Mouse (Mus musculus) kidney, adult 9 months (tissue): ENCODE data around the gene Ddit4.
A peak's percentile ranks its signal among the peaks of the same experiment; 100 is the strongest.

Source experiments
- DNase-seq: peaks from one replicate; pipeline ENCODE4 v3.0.0; 2022

The Ddit4 gene

GRCm38 (mm10) chr10:59971813-59972212 lies 20.2 kb upstream of the Ddit4 start:
- no peak for DNase-seq

DNA sequence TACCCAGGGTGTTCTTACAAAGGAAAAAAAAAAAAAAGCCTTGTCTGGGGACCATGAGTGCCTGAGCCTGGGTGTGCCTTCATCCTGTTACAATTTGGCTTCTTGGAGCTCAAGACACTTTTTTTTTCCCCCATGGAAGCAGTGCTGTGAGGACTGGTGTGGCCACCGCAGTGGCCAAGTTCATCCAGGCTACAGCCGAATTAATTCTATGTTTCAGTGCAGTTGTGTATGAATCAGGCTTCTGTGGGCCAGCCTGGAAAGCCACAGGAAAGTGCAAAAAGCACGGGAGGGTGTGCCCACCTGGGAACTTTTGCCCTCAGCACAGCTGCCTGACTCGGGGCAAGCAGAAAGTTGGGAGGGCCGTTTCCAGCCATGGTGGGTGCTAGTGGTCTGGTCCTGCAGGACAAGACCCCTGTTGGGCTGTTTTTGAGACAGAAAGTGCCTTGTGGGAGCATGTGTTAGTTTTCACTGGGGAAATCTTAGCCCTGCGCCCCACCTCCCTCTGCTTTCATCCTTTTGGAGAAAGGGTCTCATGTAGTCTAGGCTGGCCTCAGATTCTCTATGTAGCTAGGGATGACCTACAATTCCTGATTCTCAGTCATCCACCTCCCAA lies 18.9 kb upstream of the Ddit4 start:
- no peak for DNase-seq

GRCm38 (mm10) chr10:59969821-59970449 lies 18.3 kb upstream of the Ddit4 start:
- DNase-seq = peak; percentile 80

DNA sequence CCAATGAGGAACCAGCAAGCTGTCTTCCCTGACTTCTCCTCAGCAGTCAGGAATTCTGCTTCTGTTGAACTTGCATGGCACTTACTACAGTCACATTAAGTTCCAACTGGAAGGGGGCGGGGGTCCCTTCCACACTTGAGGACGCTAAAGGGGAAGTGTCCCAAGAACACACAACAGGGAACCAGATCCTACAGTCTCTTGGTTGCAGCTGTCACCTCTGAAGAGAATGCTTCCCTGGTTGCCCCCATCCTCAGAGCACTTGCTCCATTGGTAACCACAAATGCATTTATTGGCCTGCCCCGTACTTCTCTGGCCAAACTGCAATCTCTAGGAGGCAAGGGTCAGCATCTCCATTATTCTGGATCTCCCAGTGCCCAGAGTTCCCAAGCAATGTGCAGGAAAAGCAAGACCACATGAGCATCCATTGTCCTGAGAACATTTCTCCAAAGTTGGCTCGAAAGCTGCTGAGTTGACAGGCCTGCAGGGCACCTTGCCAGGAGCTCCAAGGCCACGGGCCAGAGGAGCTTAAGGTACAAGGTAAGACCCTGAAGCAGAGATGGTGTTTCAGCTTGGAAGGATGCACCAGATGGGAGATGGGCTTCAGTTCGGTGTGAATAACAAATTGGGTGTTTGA lies 15.8 kb upstream of the Ddit4 start:
- DNase-seq = peak; percentile 87

- DNase-seq = no peak
These were observed 15.1 kb upstream of the Ddit4 start for GRCm38 (mm10) chr10:59966743-59967142.

GRCm38 (mm10) chr10:59965788-59966187 lies 14.2 kb upstream of the Ddit4 start:
- DNase-seq = no peak

GRCm38 (mm10) chr10:59965362-59965695 lies 13.7 kb upstream of the Ddit4 start:
- no peak for DNase-seq

- no peak for DNase-seq
These were observed 13.1 kb upstream of the Ddit4 start for GRCm38 (mm10) chr10:59964504-59965361.

- no peak for DNase-seq
These were observed 12.0 kb upstream of the Ddit4 start for GRCm38 (mm10) chr10:59963609-59964008.

GRCm38 (mm10) chr10:59959517-59959916 lies 7.9 kb upstream of the Ddit4 start:
- DNase-seq = no peak

DNA sequence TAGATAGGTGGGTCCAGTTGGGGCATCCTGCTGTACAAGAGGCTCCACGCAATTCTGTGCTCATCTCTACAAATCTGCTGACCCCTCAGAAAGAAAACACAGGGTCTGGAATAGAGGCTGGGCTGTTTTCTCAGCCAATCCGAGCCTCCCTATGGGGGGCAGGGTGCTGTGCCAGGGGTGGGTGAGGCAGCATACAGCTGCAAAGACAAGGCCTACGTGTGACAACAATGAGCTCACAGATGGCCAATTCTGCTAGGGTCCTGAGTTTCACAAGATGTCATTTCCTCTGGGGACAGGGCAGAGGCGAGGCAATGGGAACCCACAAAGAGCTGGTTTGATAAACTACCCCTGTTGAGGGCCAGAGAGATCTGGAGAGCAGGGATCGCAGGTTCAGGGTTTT lies 6.8 kb upstream of the Ddit4 start:
- DNase-seq = no peak

DNA sequence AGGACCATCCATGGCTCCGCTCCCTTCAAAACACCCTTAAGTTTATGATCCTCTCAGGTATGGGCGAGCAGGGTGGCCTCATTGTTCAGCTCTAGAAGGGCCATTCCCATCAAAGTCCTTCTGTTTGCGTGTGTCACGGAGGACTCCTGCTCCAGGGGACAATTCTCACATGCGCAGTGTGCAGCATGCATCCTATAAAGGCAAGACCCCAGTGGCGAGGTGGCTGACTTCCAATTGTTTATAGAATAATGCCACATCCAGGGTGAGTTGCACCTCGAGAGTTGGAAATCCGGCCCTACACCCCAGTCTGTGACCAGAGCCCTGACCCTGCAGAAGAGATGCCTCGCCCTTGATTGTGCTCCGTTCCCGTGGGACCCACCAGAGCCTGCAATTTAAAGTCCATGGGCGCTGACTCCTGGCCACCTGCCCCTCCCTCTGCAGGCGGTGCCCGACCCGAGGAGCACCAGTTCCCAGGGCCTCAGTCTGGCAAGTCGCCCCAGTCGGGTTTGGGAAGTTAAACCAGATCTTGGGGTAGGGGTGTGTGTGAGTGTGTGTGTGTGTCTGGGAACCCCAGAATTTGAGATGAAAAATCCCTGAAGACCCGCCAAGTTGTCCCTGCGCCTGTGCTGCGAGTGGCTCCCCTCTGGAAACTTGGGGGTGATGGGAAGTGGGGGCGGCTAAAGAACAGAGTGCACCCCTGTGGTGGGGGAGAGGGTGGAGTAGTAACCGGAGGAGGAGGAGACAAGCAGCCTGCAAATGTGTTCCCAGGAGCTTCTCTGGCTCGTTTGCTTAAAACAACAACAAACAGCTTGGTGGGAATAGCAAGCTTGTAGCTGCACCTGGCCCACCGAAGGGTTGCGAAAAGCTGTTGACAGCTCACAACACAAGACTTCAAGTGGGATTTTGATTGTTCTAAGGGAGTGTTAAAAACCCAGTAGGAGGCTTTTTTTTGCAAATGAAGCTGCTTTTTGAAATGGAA lies 5.8 kb upstream of the Ddit4 start:
- peak; percentile 20 for DNase-seq

DNA sequence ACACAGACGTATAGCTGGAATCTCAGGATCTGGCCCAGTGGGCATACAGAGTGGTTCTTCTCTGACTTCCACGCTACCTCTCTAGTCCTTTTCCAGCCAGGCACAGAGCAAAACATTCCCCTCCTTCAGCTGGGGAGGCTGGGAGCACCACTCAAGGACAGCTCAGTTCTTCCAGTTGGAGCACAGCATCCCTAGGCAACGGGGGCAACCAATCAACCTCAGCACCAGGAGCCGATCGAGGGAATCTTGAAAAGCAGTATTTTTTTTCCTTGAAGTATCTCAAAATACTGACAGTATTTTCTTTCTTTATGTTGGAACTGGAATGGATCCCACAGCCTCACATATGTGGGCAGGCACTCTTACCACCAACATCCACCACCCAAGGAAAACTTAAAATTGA lies 5.0 kb upstream of the Ddit4 start:
- no peak for DNase-seq

- no peak for DNase-seq
These were observed 2.0 kb upstream of the Ddit4 start for GRCm38 (mm10) chr10:59953564-59954039.

DNA sequence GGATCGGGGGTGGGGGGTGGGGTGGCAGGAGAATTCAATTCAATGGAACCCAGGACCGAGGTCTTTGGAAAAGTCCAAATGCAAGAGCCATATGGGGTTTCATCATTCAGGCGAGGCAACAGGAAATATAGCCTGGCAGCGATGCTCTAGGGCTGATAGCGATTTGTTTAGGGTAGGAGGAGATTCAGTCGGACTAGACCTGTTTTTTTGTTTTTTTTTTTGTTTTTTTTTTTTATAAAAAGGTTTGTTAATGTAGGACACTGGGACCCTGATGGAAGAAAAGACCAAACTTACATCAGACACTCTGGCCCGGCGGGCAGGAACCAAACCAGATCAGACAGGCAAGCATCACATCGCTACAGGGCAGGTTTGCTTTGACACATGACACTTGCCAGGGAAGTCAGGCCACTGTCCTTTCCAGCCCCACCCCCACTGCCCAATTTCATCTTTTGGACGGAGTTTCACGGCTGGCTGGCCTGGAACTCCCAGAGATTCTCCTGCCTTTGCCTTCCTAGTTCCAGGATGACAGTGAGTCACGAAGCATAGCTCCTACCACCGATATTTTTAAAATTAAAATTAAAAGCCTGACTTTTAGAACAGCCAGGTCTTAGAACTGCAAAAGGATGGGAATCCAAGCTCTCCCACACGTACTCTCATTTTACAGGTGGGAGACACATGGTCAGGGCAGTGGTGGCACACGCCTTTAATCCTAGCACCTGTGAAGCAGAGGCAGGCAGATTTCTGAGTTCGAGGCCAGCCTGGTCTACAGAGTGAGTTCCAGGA lies 1.3 kb upstream of the Ddit4 start:
- DNase-seq = peak; percentile 63

GRCm38 (mm10) chr10:59952152-59952780 lies 632 bp upstream of the Ddit4 start:
- no peak for DNase-seq

DNA sequence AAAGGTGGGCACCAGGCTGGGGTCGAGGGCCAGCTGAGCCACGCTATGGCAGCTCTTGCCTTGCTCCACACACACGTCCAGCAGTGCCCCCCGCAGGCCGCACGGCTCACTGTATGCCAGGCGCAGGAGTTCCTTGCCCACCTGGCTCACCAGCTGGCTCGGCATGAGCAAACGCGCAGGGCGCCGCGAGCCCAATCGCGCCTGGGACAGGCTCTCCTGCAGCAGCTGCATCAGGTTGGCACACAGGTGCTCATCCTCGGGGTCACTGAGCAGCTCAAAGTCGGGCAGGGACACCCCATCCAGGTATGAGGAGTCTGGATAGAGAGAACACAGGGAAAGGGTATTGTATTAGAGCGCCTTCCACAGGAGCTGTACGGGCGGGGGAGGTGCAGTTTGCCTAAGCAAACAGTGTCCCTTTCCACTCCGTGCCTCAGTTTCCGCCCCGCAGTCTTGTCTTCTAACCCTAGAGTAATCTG lies 880 bp downstream of the Ddit4 start:
- peak; percentile 89 for DNase-seq

GRCm38 (mm10) chr10:59949783-59950605 lies 1.6 kb downstream of the Ddit4 start:
- no peak for DNase-seq

GRCm38 (mm10) chr10:59949255-59949648 lies 2.4 kb downstream of the Ddit4 start:
- peak; percentile 73 for DNase-seq
